Mouse (Mus musculus) C2C12 (cell line): ENCODE measurements around the gene Spata2l. TPM values are rescaled to one million over a fixed set of nuclear protein-coding genes. Genes with fewer than 3 reads are reported as not detected.
"Not testable (repeated sequence)": the region's sequence is repeated elsewhere in the genome, so short reads cannot be mapped to it uniquely, and the experiment has no call there.

Experiments
- H3K27me3 ChIP-seq: one replicate; pipeline ENCODE4 v1.6.1; 2011; ENCODE audit not compliant: control insufficient read depth, insufficient read depth, insufficient read length
- H3K36me3 ChIP-seq: one replicate; pipeline ENCODE4 v1.6.1; 2011; ENCODE audit not compliant: control insufficient read depth, insufficient read depth
- H3K4me3 ChIP-seq: one replicate; pipeline ENCODE4 v1.5.1; 2011; ENCODE audit warnings: mild to moderate bottlenecking, control low read depth; ENCODE audit not compliant: poor library complexity, insufficient read depth, severe bottlenecking
- H3K79me2 ChIP-seq: one replicate; pipeline ENCODE4 v1.6.1; 2011; ENCODE audit not compliant: control insufficient read depth, insufficient read depth
- H3K79me3 ChIP-seq: one replicate; pipeline ENCODE4 v1.6.1; 2011; ENCODE audit warnings: low read depth, control low read depth
- H3ac ChIP-seq: one replicate; pipeline ENCODE3; 2011; ENCODE audit warnings: low read depth; ENCODE audit not compliant: control insufficient read depth, insufficient read length
- CEBPB ChIP-seq: IDR thresholded peaks from one replicate; pipeline ENCODE4 v1.6.1; 2011; ENCODE audit warnings: low read depth, mild to moderate bottlenecking, control low read depth, moderate library complexity
- CTCF ChIP-seq: IDR thresholded peaks from one replicate; pipeline ENCODE4 v1.5.1; 2011; ENCODE audit not compliant: control insufficient read depth, insufficient read depth, insufficient read length
- FOSL1 ChIP-seq: IDR thresholded peaks from one replicate; pipeline ENCODE4 v1.8.0; 2011; ENCODE audit warnings: mild to moderate bottlenecking, low read length; ENCODE audit not compliant: poor library complexity, insufficient read depth, severe bottlenecking
- MAX ChIP-seq: IDR thresholded peaks from one replicate; pipeline ENCODE4 v1.6.1; 2011; ENCODE audit warnings: mild to moderate bottlenecking, control low read depth
- MYOD1 ChIP-seq: IDR thresholded peaks from one replicate; pipeline ENCODE4 v1.6.1; 2011; ENCODE audit warnings: low read depth; ENCODE audit not compliant: control insufficient read depth, insufficient read length
- MYOG ChIP-seq: IDR thresholded peaks from one replicate; pipeline ENCODE4 v1.6.1; 2011; ENCODE audit not compliant: control insufficient read depth, insufficient read length; ENCODE audit errors: extremely low read depth
- USF1 ChIP-seq: IDR thresholded peaks from one replicate; pipeline ENCODE4 v1.6.1; 2011; ENCODE audit warnings: low read depth, mild to moderate bottlenecking, control low read depth, moderate library complexity
- polyA plus RNA-seq: library from polyadenylated mRNA; unstranded; fragments of >200 nt; fragmentation: generic; extraction: Trizol; gene quantifications from one replicate; pipeline ENCODE4 v1.2.1, GENCODE M21; 2012; ENCODE audit warnings: missing spikeins

Spata2l gene
- polyA plus RNA-seq, 1 experiment, result 0.89 TPM

DNA sequence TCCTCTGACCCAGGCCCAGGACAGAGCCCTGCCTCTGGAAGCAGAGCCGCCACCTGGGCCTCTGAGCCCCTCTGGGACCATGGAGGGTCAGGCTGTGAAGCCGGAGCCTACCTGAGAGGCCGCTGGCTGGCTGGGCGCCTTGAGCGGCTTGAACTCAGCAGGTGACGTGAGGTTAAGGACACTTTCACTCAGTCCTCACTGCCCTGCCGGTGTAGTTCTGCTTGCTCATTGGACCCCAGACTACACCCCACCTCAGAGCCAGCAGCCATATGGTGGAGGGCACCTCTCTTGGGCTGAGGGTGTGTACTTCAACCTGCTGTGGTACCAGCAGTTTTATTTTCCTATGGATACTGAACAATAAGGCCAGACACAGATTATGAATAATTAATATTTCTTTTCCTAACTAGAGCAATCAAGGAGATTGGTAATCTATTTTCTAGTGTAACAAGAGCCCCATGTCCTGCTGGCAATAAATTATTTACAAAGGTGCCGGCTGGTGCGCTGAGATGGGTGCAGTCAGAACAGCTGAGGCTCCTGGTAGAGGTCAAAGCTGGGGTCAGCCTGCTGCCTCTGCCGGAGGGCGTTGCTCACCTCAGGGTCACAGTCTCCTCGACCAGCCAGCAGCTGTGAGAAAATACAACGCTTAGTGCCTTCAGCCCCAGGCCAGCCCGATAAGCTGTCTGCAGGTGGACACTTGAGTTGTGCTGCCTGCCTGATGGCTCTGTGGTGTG lies 32.1 kb upstream of the Spata2l start:
- TF ChIP-seq CEBPB (no peak), MYOD1 (no peak), MAX (no peak), USF1 (no peak), MYOG (no peak), CTCF (no peak), FOSL1 (no peak)
- Histone ChIP-seq H3K27me3 (no peaks in the 10 kb centered on the region), H3ac (no peak overlapping the region), H3K36me3 (peaks cover 56% of the 10 kb centered on the region), H3K4me3 (no peak overlapping the region), H3K79me3 (no peaks in the 10 kb centered on the region), H3K79me2 (no peaks in the 10 kb centered on the region)

GRCm38 (mm10) chr8:123257593-123257992 lies 21.6 kb upstream of the Spata2l start:
- peaks cover 33% of the 10 kb centered on the region for H3K79me2 ChIP-seq
- not testable (repeated sequence) for H3ac ChIP-seq, H3K27me3 ChIP-seq, H3K4me3 ChIP-seq, H3K79me3 ChIP-seq
- H3K36me3 ChIP-seq, result peaks cover 15% of the 10 kb centered on the region

DNA sequence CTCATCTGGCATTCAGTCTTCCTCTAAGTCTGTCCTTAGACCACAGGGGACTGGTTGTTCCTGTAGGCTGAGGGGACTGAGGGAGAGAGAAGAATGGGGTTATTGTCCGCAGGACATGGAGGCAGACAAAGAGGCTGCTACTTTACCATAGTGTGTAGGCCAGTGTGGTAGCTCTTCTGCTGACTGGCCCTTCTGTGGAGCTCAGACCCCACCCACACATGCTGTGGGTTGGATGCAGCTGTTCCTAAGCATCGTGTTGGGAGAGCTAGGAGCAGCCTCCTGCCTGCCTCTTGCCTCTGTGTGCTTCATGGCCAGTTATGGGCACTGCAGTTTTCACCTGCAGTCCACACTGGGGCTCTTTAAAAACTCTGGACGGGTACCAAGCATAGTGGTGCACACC lies 21.1 kb upstream of the Spata2l start:
- Histone ChIP-seq H3K79me3 (peaks cover 6% of the 10 kb centered on the region), H3K36me3 (peaks cover 15% of the 10 kb centered on the region), H3K79me2 (peaks cover 34% of the 10 kb centered on the region)

GRCm38 (mm10) chr8:123255170-123255569 lies 19.1 kb upstream of the Spata2l start:
- peaks cover 15% of the 10 kb centered on the region for H3K36me3 ChIP-seq

More for the DNA sequence above, 21.1 kb upstream of the Spata2l start:
- Histone ChIP-seq H3K27me3 (no peaks in the 10 kb centered on the region), H3K4me3 (no peak overlapping the region), H3ac (no peak overlapping the region)
- peak; percentile 51 for TF ChIP-seq MYOD1
- TF ChIP-seq USF1, result no peak

GRCm38 (mm10) chr8:123254099-123254885 lies 18.3 kb upstream of the Spata2l start, which contains the start of the genes Zfp276 and Vps9d1:
Zfp276 (plus strand) TSS chr8:123254195.
Vps9d1 (minus strand) TSS chr8:123254348.
- H3K36me3 ChIP-seq, result peaks cover 9% of the 10 kb centered on the region
- TF ChIP-seq MYOG (no peak), CTCF (no peak), MYOD1 (no peak), MAX (no peak), CEBPB (no peak), FOSL1 (no peak), USF1 (no peak)
- peaks cover 34% of the 10 kb centered on the region for H3K79me2 ChIP-seq
- H3K79me3 ChIP-seq, result peaks cover 6% of the 10 kb centered on the region
- peak within 1 kb of the TSS; percentile 84 for H3K4me3 ChIP-seq
- peak within 1 kb of the TSS; percentile 99 for H3ac ChIP-seq
- H3K27me3 ChIP-seq, result no peaks in the 10 kb centered on the region

More at GRCm38 (mm10) chr8:123255170-123255569, 19.1 kb upstream of the Spata2l start:
- Histone ChIP-seq H3K79me2 (peaks cover 34% of the 10 kb centered on the region), H3K79me3 (peaks cover 6% of the 10 kb centered on the region), H3ac (peak overlapping the region; percentile 52), H3K27me3 (no peaks in the 10 kb centered on the region), H3K4me3 (peak overlapping the region; percentile 84)
- TF ChIP-seq USF1 (no peak), MYOD1 (no peak), MYOG (no peak), CTCF (no peak), MAX (no peak), FOSL1 (no peak), CEBPB (no peak)

DNA sequence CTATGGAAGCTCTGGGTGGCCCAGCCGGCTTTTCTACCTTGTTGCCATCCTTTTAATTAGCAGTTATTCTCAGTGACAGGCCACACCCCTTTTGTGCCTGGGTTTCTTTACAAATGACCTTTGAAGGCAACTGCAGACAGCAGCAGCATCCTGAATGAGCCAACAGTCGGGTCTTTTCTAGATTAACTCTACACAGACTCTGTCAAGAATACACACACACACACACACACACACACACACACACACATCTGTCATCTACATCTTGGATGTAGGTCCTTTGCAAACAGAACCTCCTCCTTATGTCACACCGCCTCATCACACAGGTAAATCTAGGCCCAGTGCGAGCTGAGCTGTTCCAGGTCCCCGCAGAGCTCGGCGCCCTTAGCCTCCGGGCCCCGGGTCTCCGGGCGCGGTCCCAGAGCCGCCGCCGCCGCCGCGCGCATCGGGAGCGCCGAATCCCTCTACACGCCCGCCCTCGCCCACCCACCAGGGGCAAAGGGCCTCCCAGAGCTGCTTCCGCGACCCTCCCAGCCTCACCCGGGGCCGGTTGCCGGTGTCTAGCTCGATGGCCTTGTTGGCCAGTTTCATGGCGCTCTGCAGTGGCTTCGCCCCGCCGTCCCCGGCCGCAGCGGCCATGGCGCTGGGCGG lies 17.5 kb upstream of the Spata2l start:
- TF ChIP-seq MAX, result no peak
- TF ChIP-seq USF1, result no peak
- TF ChIP-seq CEBPB, result no peak
- no peak for TF ChIP-seq FOSL1
- TF ChIP-seq MYOG, result no peak
- TF ChIP-seq MYOD1, result no peak
- TF ChIP-seq CTCF, result no peak
- H3K36me3 ChIP-seq, result peaks cover 9% of the 10 kb centered on the region
- no peaks in the 10 kb centered on the region for H3K27me3 ChIP-seq
- H3K79me3 ChIP-seq, result peaks cover 6% of the 10 kb centered on the region
- peaks cover 34% of the 10 kb centered on the region for H3K79me2 ChIP-seq
- H3K4me3 ChIP-seq, result peak overlapping the region; percentile 84
- peak overlapping the region; percentile 99 for H3ac ChIP-seq
